In the genomic region with DNA sequence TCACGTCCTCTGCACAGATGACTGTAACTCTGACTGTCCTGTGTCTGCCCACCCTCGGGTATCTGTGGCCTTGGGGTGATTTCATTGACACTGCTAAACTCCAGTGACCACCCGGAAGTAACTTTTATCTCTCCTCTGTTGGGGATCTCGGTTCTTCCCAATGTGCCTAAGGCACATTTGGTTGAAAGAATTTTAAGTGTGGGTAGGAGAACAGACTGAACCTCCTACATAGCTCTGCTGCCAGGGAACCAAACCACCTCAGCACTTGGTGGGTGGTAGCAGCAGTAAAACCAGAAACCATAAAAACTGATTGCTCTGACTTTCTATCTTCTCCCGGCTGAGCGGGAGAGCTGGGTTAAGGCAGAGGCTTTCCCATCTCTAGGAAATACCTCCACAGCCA, we compare ENCODE assay signal across 35 mouse cellular contexts. TPM values are rescaled to one million over a fixed set of nuclear protein-coding genes. Genes with fewer than 3 reads are reported as not detected.
A peak's percentile ranks its signal among the peaks of the same experiment; 100 is the strongest.
DNase-seq lines count a peak whose midpoint lies in the region; ATAC-seq and TF ChIP-seq lines count a peak whose summit lies in the region.
"Had no signal": no experiment of that assay in that cellular context is flagged by ENCODE, and none has a peak within 500 bp of the region (broad histone marks: within the 10 kb centered on the region; RNA-seq: fewer than 3 reads in every experiment).

No protein-coding gene starts in this region.

- no peaks in the 10 kb centered on the region for H3K4me1 ChIP-seq in limb, embryonic 13.5 days
- 0 out of 2 replicates have a peak, but pooled peaks cover 4% of the 10 kb centered on the region for H3K4me1 ChIP-seq in limb, embryonic 10.5 days
- H3K4me1 ChIP-seq: embryonic facial prominence, embryonic 15.5 days; forebrain, embryonic 13.5 days; heart, embryonic 13.5 days had no signal

- no peaks in the 10 kb centered on the region for H3K79me2 ChIP-seq in myocyte (ENCODE audit: control insufficient read depth, insufficient read depth)

- H3K4me2 ChIP-seq in limb, embryonic 13.5 days (replicated peaks): no peak overlapping the region
- H3K4me2 ChIP-seq in myocyte (ENCODE audit: low read depth): peak overlapping the region; percentile 40
- H3K4me2 ChIP-seq: embryonic facial prominence, embryonic 15.5 days; forebrain, embryonic 13.5 days; heart, embryonic 13.5 days; hindbrain, embryonic 14.5 days had no signal

- no peaks in the 10 kb centered on the region for H3K9me3 ChIP-seq in limb, embryonic 13.5 days
- no peaks in the 10 kb centered on the region for H3K9me3 ChIP-seq in limb, embryonic 10.5 days (replicated peaks)
- H3K9me3 ChIP-seq: embryonic facial prominence, embryonic 10.5 days; embryonic facial prominence, embryonic 15.5 days; forebrain, embryonic 13.5 days; heart, embryonic 13.5 days had no signal

- peak overlapping the region; percentile 95 for H3K27ac ChIP-seq in layer of hippocampus, adult 2 months
- H3K27ac ChIP-seq in limb, embryonic 13.5 days: no peak overlapping the region
- no peak overlapping the region for H3K27ac ChIP-seq in limb, embryonic 10.5 days
- H3K27ac ChIP-seq: embryonic facial prominence, embryonic 10.5 days; embryonic facial prominence, embryonic 15.5 days; forebrain, embryonic 13.5 days; gastrocnemius, adult 2 months; heart, embryonic 13.5 days; hindbrain, embryonic 14.5 days; liver, embryonic 14.5 days; macrophage had no signal

- H3K36me3 ChIP-seq in limb, embryonic 13.5 days: peaks cover 12% of the 10 kb centered on the region
- H3K36me3 ChIP-seq in limb, embryonic 10.5 days: no peaks in the 10 kb centered on the region
- peaks cover under 1% of the 10 kb centered on the region for H3K36me3 ChIP-seq in myocyte (ENCODE audit: control insufficient read depth, insufficient read depth)
- H3K36me3 ChIP-seq: embryonic facial prominence, embryonic 10.5 days; heart, embryonic 13.5 days had no signal

- no peaks in the 10 kb centered on the region for H3K27me3 ChIP-seq in limb, embryonic 13.5 days
- H3K27me3 ChIP-seq in limb, embryonic 10.5 days (ENCODE audit: low read depth, poor library complexity, severe bottlenecking): no peaks in the 10 kb centered on the region
- no peaks in the 10 kb centered on the region for H3K27me3 ChIP-seq in myocyte (ENCODE audit: control insufficient read depth, insufficient read depth, insufficient read length)
- H3K27me3 ChIP-seq: embryonic facial prominence, embryonic 15.5 days; forebrain, embryonic 13.5 days had no signal

- H3K9ac ChIP-seq in limb, embryonic 13.5 days: peak overlapping the region; percentile 19; the same call in 1 of the 2 replicates
- H3K9ac ChIP-seq: embryonic facial prominence, embryonic 15.5 days; forebrain, embryonic 13.5 days; heart, embryonic 13.5 days; hindbrain, embryonic 14.5 days; liver, embryonic 14.5 days had no signal

- 33% methylated on average over 6 of the region's 6 CpGs for WGBS in limb, embryonic 13.5 days
- WGBS in limb, embryonic 10.5 days: 50% methylated on average over 6 of the region's 6 CpGs

- H3ac ChIP-seq in myocyte (ENCODE audit: control insufficient read depth, insufficient read length): no peak overlapping the region

- TF ChIP-seq POLR2A in myocyte (IDR thresholded peaks at IDR 0.05; ENCODE audit: insufficient read length, low read depth): no peak

- ATAC-seq in limb, embryonic 13.5 days (ENCODE audit: low FRiP score, low read depth): no peak
- ATAC-seq: forebrain, embryonic 13.5 days; intestine, postnatal 0 days had no signal

- no peak for TF ChIP-seq CTCF in layer of hippocampus, adult 2 months (conservative IDR thresholded peaks at IDR 0.05)

- no peak overlapping the region for H3K4me3 ChIP-seq in layer of hippocampus, adult 2 months
- no peak overlapping the region for H3K4me3 ChIP-seq in limb, embryonic 13.5 days
- no peak overlapping the region for H3K4me3 ChIP-seq in limb, embryonic 10.5 days
- no peak overlapping the region for H3K4me3 ChIP-seq in myocyte
- H3K4me3 ChIP-seq: embryonic facial prominence, embryonic 10.5 days; embryonic facial prominence, embryonic 15.5 days; forebrain, embryonic 13.5 days; gastrocnemius, adult 2 months; heart, embryonic 13.5 days had no signal

- DNase-seq in layer of hippocampus, adult 2 months (ENCODE audit: low spot score in 2 of 2): peak in 1 of 2 experiments; percentile 78
- no peak for DNase-seq in layer of hippocampus, postnatal 25 days (ENCODE audit: extremely low spot score in 1 of 2, low spot score in 1 of 2)
- DNase-seq in limb, embryonic 10.5 days (ENCODE audit: low spot score): no peak
- DNase-seq in brain, adult 2 months (ENCODE audit: low read depth, low spot score): peak; percentile 87
- DNase-seq in cerebellum, adult 11 months: no peak
- DNase-seq in gastrocnemius, postnatal 10 days: no peak
- DNase-seq: adrenal gland, postnatal 14 days; cerebellum, adult 18-20 months; cerebellum, postnatal 10 days; gastrocnemius, adult 2 months; heart, postnatal 10 days; kidney, postnatal 14 days; liver; lung, adult 2 months; lung, postnatal 10 days; midbrain, embryonic 14.5 days; thymus, postnatal 4 days had no signal

TF ChIP-seq in myocyte, 11 proteins besides CTCF, POLR2A, EP300 and RAD21:
- TF ChIP-seq TCF12 (IDR thresholded peaks at IDR 0.05; ENCODE audit: insufficient read depth, poor library complexity, severe bottlenecking) (no peak), TCF3 (IDR thresholded peaks at IDR 0.05; ENCODE audit: insufficient read length, low read depth) (no peak), MAX (IDR thresholded peaks at IDR 0.05; ENCODE audit: low read depth) (no peak), SRF (IDR thresholded peaks at IDR 0.05; ENCODE audit: control insufficient read depth, insufficient read length, low read depth) (no peak), MYOG (IDR thresholded peaks at IDR 0.05; ENCODE audit: control insufficient read depth in 1 of 3, insufficient read depth in 1 of 3, insufficient read length in 2 of 3, low read depth in 2 of 3) (no peak), POLR2AphosphoS2 (IDR thresholded peaks at IDR 0.05; ENCODE audit: insufficient read length, low read depth) (no peak), MYOD1 (IDR thresholded peaks at IDR 0.05; ENCODE audit: control insufficient read depth in 1 of 3, insufficient read length in 2 of 3, low read depth in 2 of 3) (no peak), USF1 (IDR thresholded peaks at IDR 0.05; ENCODE audit: low read depth) (no peak), REST (IDR thresholded peaks at IDR 0.05; ENCODE audit: insufficient read depth, insufficient read length) (no peak), CEBPB (IDR thresholded peaks at IDR 0.05; ENCODE audit: insufficient read depth, poor library complexity, severe bottlenecking) (no peak), E2F4 (IDR thresholded peaks at IDR 0.05; ENCODE audit: insufficient read depth) (no peak)

RNA-seq across cellular contexts. Expression of a gene that starts 10.2 kb away (rescaled TPM):
- 100 to 1,000 TPM; 115 to 119 TPM for total RNA-seq in layer of hippocampus, adult 2 months (2021)
- 100 to 1,000 TPM; 109 to 126 TPM for total RNA-seq in layer of hippocampus, postnatal 25 days (2021)
- 6.3 and 7.4 TPM in 2 replicates for polyA plus RNA-seq in limb, embryonic 13.5 days (2015; fragmentation: Nextera tagmentation; extraction: Ambion mirVana)
- 12.5 and 16.2 TPM in 2 replicates for polyA plus RNA-seq in limb, embryonic 10.5 days (2016; fragmentation: Nextera tagmentation; extraction: Ambion mirVana)
- polyA plus RNA-seq in myocyte (2012; fragmentation: generic; extraction: Trizol): 21.1 TPM
- total RNA-seq in gastrocnemius, postnatal 10 days (2021): 10 to 100 TPM; 25.7 to 34.8 TPM
- total RNA-seq: neutrophil, adult 5-6 weeks had no signal

RNA-seq across cellular contexts. Expression of a gene that starts 17.8 kb away (rescaled TPM):
- 10 to 100 TPM; 62.8 to 67.6 TPM for total RNA-seq in layer of hippocampus, adult 2 months (2021)
- total RNA-seq in layer of hippocampus, postnatal 25 days (2021): 10 to 100 TPM; 57.2 to 59.4 TPM
- polyA plus RNA-seq in limb, embryonic 13.5 days (2015; fragmentation: Nextera tagmentation; extraction: Ambion mirVana): 2.5 and 3.5 TPM in 2 replicates
- polyA plus RNA-seq in limb, embryonic 10.5 days (2016; fragmentation: Nextera tagmentation; extraction: Ambion mirVana): 1.5 and 2.7 TPM in 2 replicates
- polyA plus RNA-seq in myocyte (2012; fragmentation: generic; extraction: Trizol): 10.9 TPM
- total RNA-seq in gastrocnemius, postnatal 10 days (2021): 1 to 10 TPM; 1.4 to 2.3 TPM
- total RNA-seq: monocyte, adult 5-6 weeks had no signal

RNA-seq across cellular contexts. Expression of a gene that starts 29.6 kb away (rescaled TPM):
- 10 to 100 TPM; 33.8 to 35.6 TPM for total RNA-seq in layer of hippocampus, adult 2 months (2021)
- 10 to 100 TPM; 31.1 to 31.2 TPM for total RNA-seq in layer of hippocampus, postnatal 25 days (2021)
- polyA plus RNA-seq in limb, embryonic 13.5 days (2015; fragmentation: Nextera tagmentation; extraction: Ambion mirVana): 38.6 and 39.0 TPM in 2 replicates
- 16.3 and 23.3 TPM in 2 replicates for polyA plus RNA-seq in limb, embryonic 10.5 days (2016; fragmentation: Nextera tagmentation; extraction: Ambion mirVana)
- 18.1 TPM for polyA plus RNA-seq in myocyte (2012; fragmentation: generic; extraction: Trizol)
- total RNA-seq in gastrocnemius, postnatal 10 days (2021): 10 to 100 TPM in 1 of 2 experiments, 1 to 10 TPM in 1; 7.8 to 13.3 TPM

RNA-seq across cellular contexts. Expression of a gene that starts 40.8 kb away (rescaled TPM):
- total RNA-seq in layer of hippocampus, adult 2 months (2021): 1 to 10 TPM; 1.3 to 2.6 TPM
- 1 to 10 TPM; 1.6 to 1.9 TPM for total RNA-seq in layer of hippocampus, postnatal 25 days (2021)
- polyA plus RNA-seq in limb, embryonic 13.5 days (2015; fragmentation: Nextera tagmentation; extraction: Ambion mirVana): not detected in 2 replicates
- not detected in 2 replicates for polyA plus RNA-seq in limb, embryonic 10.5 days (2016; fragmentation: Nextera tagmentation; extraction: Ambion mirVana)
- polyA plus RNA-seq in myocyte (2012; fragmentation: generic; extraction: Trizol): not detected
- not detected for total RNA-seq in gastrocnemius, postnatal 10 days (2021)
- total RNA-seq: common myeloid progenitor, adult 5-6 weeks; gastrocnemius, adult 2 months; hematopoietic stem cell, adult 5-6 weeks; megakaryocyte-erythroid progenitor cell, adult 5-6 weeks; MEL; monocyte, adult 5-6 weeks; neutrophil, adult 5-6 weeks had no signal
- polyA plus RNA-seq: embryonic facial prominence, embryonic 10.5 days; heart, embryonic 13.5 days; intestine, postnatal 0 days; kidney, embryonic 14.5 days; liver, embryonic 14.5 days; macrophage; neural tube, embryonic 11.5 days had no signal

RNA-seq across cellular contexts. Expression of a gene that starts 54.6 kb away (rescaled TPM):
- total RNA-seq in layer of hippocampus, adult 2 months (2021): 10 to 100 TPM; 12.2 to 12.8 TPM
- total RNA-seq in layer of hippocampus, postnatal 25 days (2021): 10 to 100 TPM; 10.7 to 10.9 TPM
- 9.5 and 10.3 TPM in 2 replicates for polyA plus RNA-seq in limb, embryonic 13.5 days (2015; fragmentation: Nextera tagmentation; extraction: Ambion mirVana)
- polyA plus RNA-seq in limb, embryonic 10.5 days (2016; fragmentation: Nextera tagmentation; extraction: Ambion mirVana): 7.9 and 9.4 TPM in 2 replicates
- polyA plus RNA-seq in myocyte (2012; fragmentation: generic; extraction: Trizol): 5.6 TPM
- total RNA-seq in gastrocnemius, postnatal 10 days (2021): 1 to 10 TPM; 5.9 to 8.8 TPM

Comparison
In these comparisons a context has a peak if more than half of its experiments do, and no peak if none do; other contexts are left out.
1. RNA of a gene that starts 17.8 kb away (total RNA-seq): 62.8 to 67.6 TPM in layer of hippocampus, adult 2 months and 57.2 to 59.4 TPM in layer of hippocampus, postnatal 25 days; 1.4 to 2.3 TPM in gastrocnemius, postnatal 10 days; every median in the first group is over 10 times any median in the second.